Mouse (Mus musculus) E14TG2a.4 (cell line): ENCODE measurements around the gene Set.

Experiments used
- H3K27me3 ChIP-seq: 2 replicates; pipeline ENCODE4 v1.6.1; 2014; ENCODE audit warnings: low read length, control low read depth; ENCODE audit not compliant: insufficient read depth
- H3K36me3 ChIP-seq: 2 replicates; pipeline ENCODE4 v1.6.1; 2014; ENCODE audit warnings: low read length, control low read depth; ENCODE audit not compliant: insufficient read depth
- H3K4me1 ChIP-seq: replicated peaks from 2 replicates; pipeline ENCODE4 v1.6.1; 2014; ENCODE audit warnings: low read depth, low read length, control low read depth
- H3K4me3 ChIP-seq: replicated peaks from 2 replicates; pipeline ENCODE4 v1.5.1; 2014; ENCODE audit warnings: mild to moderate bottlenecking, low read length
- H3K9me3 ChIP-seq: 2 replicates; pipeline ENCODE4 v1.6.1; 2014; ENCODE audit warnings: low read length, control low read depth
- CTCF ChIP-seq: conservative IDR thresholded peaks from 2 replicates; pipeline ENCODE4 v1.5.1; 2014; ENCODE audit warnings: low read length
- NANOG ChIP-seq: IDR thresholded peaks from 2 replicates; pipeline ENCODE4 v1.6.1; 2014; ENCODE audit warnings: borderline replicate concordance, low read length, mixed read lengths
- POU5F1 ChIP-seq: IDR thresholded peaks from 2 replicates; pipeline ENCODE4 v1.6.1; 2014; ENCODE audit warnings: low read length, borderline replicate concordance

Set gene

GRCm38 (mm10) chr2:30111500-30111899, 54.3 kb downstream of the Set start:
- no peak for TF ChIP-seq CTCF
- no peak for TF ChIP-seq NANOG
- TF ChIP-seq POU5F1 = no peak
- H3K36me3 ChIP-seq = peaks cover 75% of the 10 kb centered on the region
- no peak overlapping the region for H3K4me3 ChIP-seq
- H3K27me3 ChIP-seq = no peaks in the 10 kb centered on the region
- H3K4me1 ChIP-seq = peaks cover 40% of the 10 kb centered on the region
- no peaks in the 10 kb centered on the region for H3K9me3 ChIP-seq

- TF ChIP-seq POU5F1 (no peak), CTCF (no peak), NANOG (no peak)
- Histone ChIP-seq H3K27me3 (no peaks in the 10 kb centered on the region), H3K4me3 (no peak overlapping the region), H3K4me1 (peaks cover 37% of the 10 kb centered on the region), H3K36me3 (peaks cover 64% of the 10 kb centered on the region), H3K9me3 (no peaks in the 10 kb centered on the region)
Measured at GRCm38 (mm10) chr2:30112564-30112963, 55.4 kb downstream of the Set start.

GRCm38 (mm10) chr2:30119641-30120051, 62.5 kb downstream of the Set start:
- no peaks in the 10 kb centered on the region for H3K9me3 ChIP-seq

GRCm38 (mm10) chr2:30120269-30120668, 63.1 kb downstream of the Set start:
- Histone ChIP-seq H3K27me3 (no peaks in the 10 kb centered on the region), H3K36me3 (peaks cover 28% of the 10 kb centered on the region), H3K9me3 (no peaks in the 10 kb centered on the region), H3K4me3 (no peak overlapping the region), H3K4me1 (peaks cover 71% of the 10 kb centered on the region)
- no peak for TF ChIP-seq NANOG
- no peak for TF ChIP-seq POU5F1
- no peak for TF ChIP-seq CTCF

More at GRCm38 (mm10) chr2:30119641-30120051, 62.5 kb downstream of the Set start:
- TF ChIP-seq POU5F1 = peak; percentile 61; the same call in 1 of the 2 replicates
- TF ChIP-seq CTCF = no peak
- Histone ChIP-seq H3K36me3 (peaks cover 28% of the 10 kb centered on the region), H3K4me3 (peak overlapping the region; percentile 27), H3K4me1 (peaks cover 72% of the 10 kb centered on the region), H3K27me3 (no peaks in the 10 kb centered on the region)
